25 mouse cellular contexts compared by ENCODE assay signal in the genomic region with DNA sequence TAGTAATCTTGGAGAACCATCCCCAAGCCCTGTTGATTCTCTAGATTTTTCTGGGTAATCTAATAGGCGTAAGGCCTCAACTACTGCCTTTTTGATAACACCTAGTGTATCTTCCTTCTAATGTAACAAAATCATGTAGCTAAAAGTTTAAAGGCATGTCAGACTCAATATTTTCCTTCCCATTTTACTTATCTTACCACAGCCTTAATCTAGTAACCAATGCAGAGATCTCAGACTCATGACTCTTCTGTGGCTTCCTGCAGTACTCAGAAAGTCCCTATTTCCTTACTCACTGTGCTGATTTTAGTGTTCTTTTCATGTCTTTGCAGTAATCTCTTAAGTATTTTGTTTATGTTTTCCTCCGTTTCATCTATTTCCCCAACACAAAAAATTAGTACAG. TPM values are rescaled to one million over a fixed set of nuclear protein-coding genes. Genes with fewer than 3 reads are reported as not detected.
DNase-seq lines count a peak whose midpoint lies in the region; ATAC-seq and TF ChIP-seq lines count a peak whose summit lies in the region.
"Had no signal": no experiment of that assay in that cellular context is flagged by ENCODE, and none has a peak within 500 bp of the region (broad histone marks: within the 10 kb centered on the region; RNA-seq: fewer than 3 reads in every experiment).

No protein-coding gene starts in this region.

- H3K4me1 ChIP-seq in MEL (ENCODE audit: control insufficient read depth in 1 of 2, insufficient read depth in 2 of 2, low read length in 2 of 2) = peaks cover 0 to 3% of the 10 kb centered on the region in 2 experiments; a peak in 3 of 4 replicates

- 0 out of 2 replicates have a peak, but pooled peaks have one; percentile 32 for ATAC-seq in common myeloid progenitor, adult 5-6 weeks (replicated peaks; ENCODE audit: low read depth, poor library complexity, severe bottlenecking)
- ATAC-seq: activated CD4-positive, CD25-positive, alpha-beta regulatory T cell, adult 4 months; CD4-positive, CD25-positive, alpha-beta regulatory T cell, adult 4 months; Patski had no signal

- TF ChIP-seq POLR2A in MEL (IDR thresholded peaks at IDR 0.05; ENCODE audit: control insufficient read depth in 1 of 2, insufficient read depth in 1 of 2, low read depth in 1 of 2, low read length in 2 of 2, poor library complexity in 1 of 2) = no peak

- no peak overlapping the region for H3K4me3 ChIP-seq in layer of hippocampus, adult 2 months
- no peak overlapping the region for H3K4me3 ChIP-seq in MEL (ENCODE audit: control insufficient read depth in 1 of 2, insufficient read depth in 1 of 2, low read depth in 2 of 2, low read length in 2 of 2)

- no peak for DNase-seq in layer of hippocampus, adult 2 months (ENCODE audit: low spot score in 2 of 2)
- DNase-seq in layer of hippocampus, adult 18-20 months (ENCODE audit: low spot score in 2 of 2) = no peak
- peak; percentile 44 for DNase-seq in 416B (ENCODE audit: low read depth)
- DNase-seq in MEL (ENCODE audit: low read depth, low spot score) = peak; percentile 47
- DNase-seq in left cerebral cortex, adult 18-20 months (ENCODE audit: low spot score in 2 of 2) = no peak
- no peak for DNase-seq in kidney, postnatal 36 days
- no peak for DNase-seq in adrenal gland, adult (ENCODE audit: inconsistent age in 2 of 2, low spot score in 1 of 2)
- DNase-seq: adrenal gland, adult 2 months; adrenal gland, adult 8-10 months; adrenal gland, postnatal 10 days; adrenal gland, postnatal 14 days; adrenal gland, postnatal 25 days; adrenal gland, postnatal 36 days; B cell, adult 2 months; cerebellum, adult 11 months; cerebellum, adult 11-12 months; cerebellum, adult 18-20 months; cerebellum, adult 2 months; cerebellum, adult 8-10 months had no signal

- H3K9me3 ChIP-seq in MEL (replicated peaks; ENCODE audit: insufficient read depth, low read length) = no peaks in the 10 kb centered on the region
- H3K9me3 ChIP-seq: G1E had no signal

- no peaks in the 10 kb centered on the region for H3K27me3 ChIP-seq in MEL (ENCODE audit: control insufficient read depth in 1 of 2, insufficient read depth in 2 of 2, low read length in 2 of 2)
- H3K27me3 ChIP-seq: CH12.LX, Patski had no signal

- TF ChIP-seq RAD21 in MEL (IDR thresholded peaks at IDR 0.05; ENCODE audit: low read depth, low read length) = no peak

- peaks cover 11 to 21% of the 10 kb centered on the region in 2 experiments for H3K36me3 ChIP-seq in MEL (ENCODE audit: control insufficient read depth in 1 of 2, insufficient read depth in 2 of 2, low read length in 2 of 2)

- H3K9ac ChIP-seq in MEL (ENCODE audit: control insufficient read depth, low read depth, low read length, poor library complexity, severe bottlenecking) = no peak overlapping the region

- TF ChIP-seq EP300 in MEL (IDR thresholded peaks at IDR 0.05; ENCODE audit: low read depth in 1 of 2, low read length in 2 of 2) = peak; percentile 57 to 71; a peak in 3 of 4 replicates

- TF ChIP-seq CTCF in layer of hippocampus, adult 2 months (conservative IDR thresholded peaks at IDR 0.05) = no peak
- TF ChIP-seq CTCF in MEL (IDR thresholded peaks at IDR 0.05 in 2 of 3, conservative IDR thresholded peaks at IDR 0.05 in 1 of 3; ENCODE audit: control insufficient read depth in 1 of 3, insufficient read depth in 1 of 3, low read depth in 2 of 3, low read length in 3 of 3, poor library complexity in 1 of 3, severe bottlenecking in 1 of 3) = no peak

- H3K27ac ChIP-seq in layer of hippocampus, adult 2 months = 0 out of 2 replicates have a peak overlapping the region, but pooled peaks have one; percentile 15
- H3K27ac ChIP-seq in MEL (ENCODE audit: control insufficient read depth, low read depth, low read length) = peak overlapping the region; percentile 29; the same call in 1 of the 2 replicates

- no peaks in the 10 kb centered on the region for H3K79me2 ChIP-seq in MEL (ENCODE audit: control insufficient read depth, insufficient read depth, low read length, poor library complexity)

TF ChIP-seq in MEL, 35 proteins besides CTCF, POLR2A, EP300 and RAD21:
- TF ChIP-seq SIN3A (IDR thresholded peaks at IDR 0.05; ENCODE audit: low read length) = peak; percentile 21; the same call in 1 of the 2 replicates
- TF ChIP-seq MYC (IDR thresholded peaks at IDR 0.05; ENCODE audit: low read depth, low read length) = no peak
- TF ChIP-seq MEF2A (IDR thresholded peaks at IDR 0.05; ENCODE audit: extremely low read depth, insufficient replicate concordance, low read depth, low read length, poor library complexity, severe bottlenecking) = no peak
- peak; percentile 69 for TF ChIP-seq GATA1 (IDR thresholded peaks at IDR 0.05; ENCODE audit: low read depth, low read length)
- TF ChIP-seq ZMIZ1 (IDR thresholded peaks at IDR 0.05; ENCODE audit: low read depth, low read length) = no peak
- TF ChIP-seq MXI1 (IDR thresholded peaks at IDR 0.05; ENCODE audit: low read depth, low read length) = peak; percentile 35; the same call in 1 of the 2 replicates
- TF ChIP-seq RCOR1 (IDR thresholded peaks at IDR 0.05; ENCODE audit: low read depth, low read length) = peak; percentile 96
- TF ChIP-seq MAFK (IDR thresholded peaks at IDR 0.05; ENCODE audit: borderline replicate concordance, low read depth, low read length) = peak; percentile 28; the same call in 1 of the 2 replicates

RNA-seq across cellular contexts. Expression of a gene that starts 21.9 kb away (rescaled TPM):
- total RNA-seq in layer of hippocampus, adult 2 months (2021) = 10 to 100 TPM; 61.7 to 62.8 TPM
- 10 to 100 TPM; 61.2 to 62.2 TPM for total RNA-seq in layer of hippocampus, adult 18-20 months (2021)
- total RNA-seq in MEL (2012; rRNA removed) = 41.0 and 46.3 TPM in 2 replicates
- polyA plus RNA-seq in MEL (2012; ENCODE audit: insufficient read depth in 1 of 2, insufficient read length in 2 of 2, low read depth in 1 of 2, low replicate concordance in 2 of 2, missing spikeins in 1 of 2) = 10 to 100 TPM in 1 of 2 experiments, not detected in 1; 66.8 TPM
- 100 and 140 TPM in 2 replicates for total RNA-seq in common myeloid progenitor, adult 5-6 weeks (2017)
- total RNA-seq in left cerebral cortex, adult 18-20 months (2021) = 10 to 100 TPM; 47.0 to 47.9 TPM

Comparison
In these comparisons a context has a peak if more than half of its experiments do, and no peak if none do; other contexts are left out.
1. DNase-seq: peak in 416B (single experiment) and MEL (single experiment); none in layer of hippocampus, adult 2 months (0 of 2), layer of hippocampus, adult 18-20 months (0 of 2), left cerebral cortex, adult 18-20 months (0 of 2), kidney, postnatal 36 days (0 of 2) and adrenal gland, adult (0 of 2).